Mouse (Mus musculus) left cerebral cortex, postnatal 14 days (tissue): ENCODE data around the gene Gm28539. TPM values are rescaled to one million over a fixed set of nuclear protein-coding genes. Genes with fewer than 3 reads are reported as not detected.

Experiments used
- total RNA-seq, 2 experiments: library from RNA; stranded (reverse); gene quantifications; 2 replicates each; pipeline ENCODE4 v1.2.3; 2021

The Gm28539 gene
- total RNA-seq, 2 experiments from 2014 or later = 3.3 to 7.7 TPM

Other genes starting within 250 kb of the Gm28539 start
- 1 to 10 TPM; 2.0 to 2.2 TPM for gene Tbx1, start 245.9 kb upstream of the Gm28539 start, total RNA-seq
- 1 to 10 TPM; 1.8 to 2.5 TPM for gene Gp1bb, start 214.2 kb upstream of the Gm28539 start, total RNA-seq
- gene Gm49601, start 210.2 kb upstream of the Gm28539 start, total RNA-seq = 100 to 1,000 TPM; 216 to 232 TPM
- gene Sept5, start 206.6 kb upstream of the Gm28539 start, total RNA-seq = 100 to 1,000 TPM; 866 to 932 TPM
- gene Cldn5, start 59.7 kb upstream of the Gm28539 start, total RNA-seq = 10 to 100 TPM; 83.4 to 85.2 TPM
- 10 to 100 TPM; 85.0 to 94.4 TPM for gene Ufd1, start 24.8 kb upstream of the Gm28539 start, total RNA-seq
- gene Cdc45, start 24.6 kb upstream of the Gm28539 start, total RNA-seq = 1 to 10 TPM; 2.7 to 3.1 TPM
- 10 to 100 TPM; 22.1 to 26.4 TPM for gene 2510002D24Rik, start within 50 bp of the Gm28539 start, total RNA-seq
- 10 to 100 TPM; 28.9 to 43.8 TPM for gene Mrpl40, start 40.3 kb downstream of the Gm28539 start, total RNA-seq
- gene Hira, start 40.5 kb downstream of the Gm28539 start, total RNA-seq = 10 to 100 TPM; 74.4 to 86.5 TPM